Mouse (Mus musculus): ENCODE results near the gene Hyls1. TPM values are rescaled to one million over a fixed set of nuclear protein-coding genes. Genes with fewer than 3 reads are reported as not detected.
"Not testable (repeated sequence)": the region's sequence is repeated elsewhere in the genome, so short reads cannot be mapped to it uniquely, and the experiment has no call there.

Gene Hyls1
- total RNA-seq (2021): 1 to 10 TPM; 2.2 to 2.6 TPM

DNA sequence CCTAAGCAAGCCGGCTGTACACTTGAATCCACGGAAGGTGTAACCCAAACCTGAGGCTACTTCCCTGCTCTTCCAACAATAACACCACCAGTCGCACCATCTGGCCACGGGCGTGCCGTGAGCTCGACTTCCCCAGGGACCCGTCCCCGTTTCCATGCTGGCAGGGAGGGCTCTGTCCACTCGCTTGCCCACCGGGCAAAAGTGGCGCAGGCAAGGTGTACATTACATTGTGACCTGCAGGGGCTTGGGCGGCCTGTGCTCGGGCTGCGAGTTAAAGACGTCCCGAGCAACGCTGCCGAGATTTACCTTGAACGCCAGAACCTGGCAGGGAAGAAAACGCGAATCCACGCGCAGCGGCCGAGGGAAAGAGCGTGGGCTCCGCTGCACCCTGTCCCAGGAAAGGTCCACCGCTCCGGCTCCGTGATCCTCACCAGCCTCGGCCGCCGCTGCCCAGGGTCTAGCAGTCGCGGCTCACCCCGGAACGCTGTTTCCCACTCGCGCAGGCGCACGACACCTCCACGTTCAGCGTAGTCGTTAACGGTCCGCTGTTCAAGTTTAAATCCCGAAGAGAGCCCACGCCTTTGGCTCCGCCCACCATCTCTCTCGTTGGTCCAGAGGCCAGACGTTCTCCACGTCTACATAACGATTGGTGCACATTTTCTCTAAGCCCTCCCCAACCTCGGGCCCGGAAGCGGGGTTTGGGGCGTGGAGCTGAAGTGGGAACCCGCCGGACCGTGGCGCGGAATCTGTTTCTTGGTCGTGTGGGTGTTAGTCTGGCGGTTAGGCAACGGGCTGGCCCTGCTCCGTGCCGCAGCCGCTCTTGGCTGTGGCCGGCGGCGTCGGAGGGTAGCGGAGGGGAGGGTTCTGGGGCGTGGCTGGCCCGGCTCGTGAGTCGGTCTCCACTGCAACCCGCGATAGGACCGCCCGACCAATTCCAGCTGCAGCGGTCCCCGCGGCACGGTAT, at the start of gene Hyls1, which contains the start of gene Pate2:
Hyls1 (minus strand) TSS at position 828 of the 964 bp plus-strand sequence.
Pate2 (plus strand) TSS at position 714 of the 964 bp plus-strand sequence.
- intact Hi-C loops (cut with DNase I): no loop called here
- peak; percentile 88 for DNase-seq (ENCODE audit: low spot score)

DNA sequence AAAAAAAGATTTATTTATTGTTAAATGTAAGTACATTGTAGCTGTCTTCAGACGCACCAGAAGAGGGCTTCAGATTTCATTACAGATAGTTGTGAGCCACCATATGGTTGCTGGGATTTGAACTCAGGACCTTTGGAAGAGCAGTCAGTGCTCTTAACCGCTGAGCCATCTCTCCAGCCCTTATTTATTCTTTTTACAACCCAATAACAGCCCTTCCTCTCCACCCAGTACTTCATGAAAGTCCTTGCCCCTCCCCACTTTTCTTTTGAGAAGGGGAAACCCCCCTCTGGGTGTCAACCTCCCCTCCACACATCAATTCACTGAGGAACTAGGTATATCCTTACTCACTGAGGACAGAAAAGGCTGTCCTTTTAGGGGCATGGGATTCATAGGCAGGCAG, 46.6 kb upstream of the Hyls1 start:
- intact Hi-C loops (cut with DNase I): not testable (repeated sequence)

DNA sequence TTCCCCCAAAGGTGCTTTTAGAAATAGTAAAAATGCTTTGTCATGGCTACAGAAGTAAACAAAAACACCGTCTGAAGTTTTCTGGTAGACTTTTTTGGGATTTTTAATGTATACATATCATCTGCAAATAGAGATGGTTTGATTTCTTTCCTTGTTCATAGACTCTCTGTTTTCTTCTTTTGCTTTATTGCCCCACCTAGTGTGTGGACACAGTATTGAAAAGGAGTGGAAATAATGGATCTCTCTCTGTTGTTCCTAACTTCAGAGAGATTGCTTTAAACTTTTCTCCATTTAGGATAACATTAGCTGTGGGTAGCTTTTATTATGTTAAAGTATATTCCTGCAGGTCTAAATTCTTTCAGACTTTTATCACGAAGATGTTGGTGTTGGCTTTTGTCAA, 43.8 kb upstream of the Hyls1 start:
- DNase-seq (ENCODE audit: low spot score): no peak
- intact Hi-C loops (cut with DNase I): no loop called here

More for the DNA sequence above, 46.6 kb upstream of the Hyls1 start:
- not testable (repeated sequence) for DNase-seq (ENCODE audit: low spot score)

DNA sequence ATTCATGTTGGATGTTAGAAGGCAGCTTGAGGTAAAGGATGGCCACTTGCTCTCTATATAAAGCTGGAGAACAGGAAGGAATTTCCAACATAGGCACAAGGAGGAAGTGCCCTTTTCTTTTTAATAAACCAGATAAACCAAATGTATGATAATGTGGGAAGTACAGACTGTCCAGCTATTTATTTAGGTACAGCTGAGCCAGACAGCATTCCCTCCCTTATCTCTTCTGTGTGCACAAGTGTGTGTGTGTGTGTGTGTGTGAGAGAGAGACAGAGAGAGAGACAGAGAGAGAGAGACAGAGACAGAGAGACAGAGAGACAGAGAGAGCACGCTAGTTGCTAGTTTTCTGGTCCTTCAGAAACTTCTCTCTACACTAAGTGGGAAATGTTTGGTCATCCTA, 41.6 kb upstream of the Hyls1 start, which contains the start of gene Pate4:
Pate4 (minus strand) TSS at position 101 of the 400 bp plus-strand sequence.
- intact Hi-C loops (cut with DNase I): no loop called here
- DNase-seq (ENCODE audit: low spot score): no peak

DNA sequence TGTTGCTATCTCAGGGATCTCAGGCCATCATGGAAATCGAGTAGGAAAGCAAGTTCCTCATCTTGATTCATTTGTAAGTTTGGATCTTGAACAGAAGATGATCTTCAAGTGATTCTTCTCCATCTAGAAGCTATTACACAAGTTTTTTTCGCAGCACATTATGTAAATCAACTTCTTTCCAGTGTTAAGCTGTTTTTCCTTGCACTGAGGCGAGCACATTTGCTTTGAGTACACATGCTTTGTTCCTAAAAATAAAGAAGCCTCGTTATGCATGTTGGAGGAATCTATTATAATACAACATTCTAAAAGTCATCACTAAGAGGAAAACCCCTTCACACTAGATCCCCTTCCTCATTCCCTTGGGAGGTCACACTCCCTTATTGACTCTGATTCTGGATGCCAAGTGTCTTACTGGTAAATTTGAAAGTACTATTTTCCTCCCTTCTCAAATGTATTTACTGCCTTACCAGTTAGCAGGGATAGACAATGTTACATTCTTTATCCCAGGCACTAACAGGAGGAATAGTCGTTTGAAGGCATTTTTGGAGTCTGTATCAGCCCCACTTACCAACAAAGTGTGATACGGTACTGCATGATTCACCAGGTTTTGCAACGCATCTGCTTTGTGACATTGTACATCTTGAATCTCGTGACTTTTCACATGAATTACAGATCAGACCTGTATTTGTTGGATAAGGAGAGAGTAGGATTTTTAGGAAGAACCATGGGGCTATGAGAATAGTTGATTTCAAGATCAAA, 37.6 kb upstream of the Hyls1 start:
- intact Hi-C loops (cut with DNase I): no loop called here
- no peak for DNase-seq (ENCODE audit: low spot score)

DNA sequence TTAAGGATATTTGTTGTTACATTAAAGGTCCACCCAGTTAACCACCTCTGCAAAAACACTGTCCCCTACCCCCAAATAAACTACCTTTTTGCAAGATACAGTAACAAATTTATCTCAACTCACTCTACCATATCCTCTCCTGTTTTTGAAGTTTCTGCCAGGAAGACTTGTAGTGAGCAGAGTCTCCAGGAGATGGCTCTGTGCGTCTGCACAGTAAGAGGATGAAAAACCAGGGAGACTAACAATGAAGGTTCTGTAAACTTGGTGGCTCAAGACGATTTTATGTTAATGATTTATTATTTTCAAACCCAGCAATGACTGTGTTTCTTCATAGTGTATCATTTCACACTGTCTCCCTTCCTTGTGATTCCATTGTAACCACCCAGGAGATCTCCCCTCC, 22.7 kb upstream of the Hyls1 start:
- DNase-seq (ENCODE audit: low spot score): no peak
- intact Hi-C loops (cut with DNase I): loop anchor here (2.0 kb wide), 1 partner anchor 1094 kb away; no protein-coding TSS in a partner anchor

DNA sequence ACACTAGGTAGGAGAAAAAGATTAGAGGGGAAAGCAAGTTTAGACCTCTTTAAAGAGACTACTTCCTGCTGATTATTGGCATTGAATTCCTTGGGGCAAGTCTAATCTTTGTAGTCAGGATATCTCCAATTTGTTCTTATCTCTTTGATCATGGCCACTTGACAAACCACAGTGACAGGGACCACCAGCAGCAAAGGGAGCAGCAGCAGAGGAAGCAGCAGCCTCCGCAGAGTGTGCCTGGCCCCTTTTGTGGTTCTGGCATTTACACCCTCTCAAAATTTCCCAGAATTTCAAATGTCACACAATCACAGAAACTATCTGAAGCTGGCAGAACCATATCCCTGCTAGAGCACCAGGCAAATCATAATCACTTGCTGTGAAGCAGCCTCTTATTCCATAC, 17.5 kb upstream of the Hyls1 start:
- no peak for DNase-seq (ENCODE audit: low spot score)
- intact Hi-C loops (cut with DNase I): no loop called here

DNA sequence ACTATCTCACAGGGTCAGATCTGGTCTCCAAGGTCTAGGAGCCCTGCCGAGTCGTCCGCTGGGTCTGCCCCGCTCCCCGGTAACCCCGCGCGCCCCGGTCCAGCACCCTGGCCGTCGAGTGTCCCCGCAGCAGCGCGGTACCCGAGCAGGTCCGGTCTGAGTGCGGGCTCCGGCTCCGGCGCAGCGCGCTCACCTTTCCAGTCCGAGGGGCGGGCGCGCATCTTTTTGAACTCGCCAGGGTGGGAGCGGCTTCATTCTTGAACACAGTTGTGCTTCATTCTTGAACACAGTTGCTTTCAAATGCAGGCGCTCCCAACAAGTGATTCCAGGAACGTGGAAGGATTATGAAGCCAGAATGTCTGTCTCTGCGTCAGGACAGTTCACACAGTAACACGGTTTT, 4.2 kb upstream of the Hyls1 start:
- intact Hi-C loops (cut with DNase I): no loop called here
- no peak for DNase-seq (ENCODE audit: low spot score)

DNA sequence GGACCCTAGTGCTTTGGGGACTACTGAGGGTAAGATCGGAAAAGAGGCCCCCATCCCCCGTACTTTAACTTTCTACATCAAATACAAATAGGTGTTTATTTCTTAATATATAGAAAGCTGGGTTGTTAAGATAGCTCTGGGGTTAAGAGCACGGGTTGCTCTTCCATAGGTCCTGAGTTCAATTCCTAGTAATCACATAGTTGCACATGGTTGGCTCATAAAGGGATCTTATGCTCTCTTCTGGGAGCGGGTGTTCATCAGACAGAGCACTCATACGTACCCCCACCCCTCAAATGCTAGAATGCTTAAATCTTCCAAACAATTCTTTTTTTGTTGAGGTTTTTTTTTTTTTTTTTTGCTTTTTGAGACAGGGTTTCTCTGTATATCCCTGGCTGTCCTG, 465 bp upstream of the Hyls1 start:
- intact Hi-C loops (cut with DNase I): no loop called here
- no peak for DNase-seq (ENCODE audit: low spot score)

DNA sequence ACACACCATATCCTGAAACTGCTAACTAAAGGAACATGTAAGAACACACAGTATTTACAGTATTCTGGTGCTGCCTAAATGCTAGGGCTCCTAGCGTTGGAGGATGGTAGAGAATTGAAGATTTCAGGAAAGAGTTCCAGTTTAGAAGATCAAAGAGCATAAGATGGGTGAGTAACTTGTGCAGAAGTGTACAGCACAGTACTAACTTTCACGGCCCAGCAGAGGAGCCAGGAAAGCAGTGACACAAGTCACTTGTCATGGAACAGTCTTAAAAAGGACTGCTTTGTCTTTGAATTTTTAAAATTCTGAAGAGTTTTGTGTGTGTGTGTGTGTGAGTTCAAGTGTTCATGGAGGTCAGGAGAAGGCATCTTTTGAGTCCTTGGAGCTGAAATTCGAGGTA, 2.2 kb downstream of the Hyls1 start:
- intact Hi-C loops (cut with DNase I): no loop called here
- DNase-seq (ENCODE audit: low spot score): no peak

DNA sequence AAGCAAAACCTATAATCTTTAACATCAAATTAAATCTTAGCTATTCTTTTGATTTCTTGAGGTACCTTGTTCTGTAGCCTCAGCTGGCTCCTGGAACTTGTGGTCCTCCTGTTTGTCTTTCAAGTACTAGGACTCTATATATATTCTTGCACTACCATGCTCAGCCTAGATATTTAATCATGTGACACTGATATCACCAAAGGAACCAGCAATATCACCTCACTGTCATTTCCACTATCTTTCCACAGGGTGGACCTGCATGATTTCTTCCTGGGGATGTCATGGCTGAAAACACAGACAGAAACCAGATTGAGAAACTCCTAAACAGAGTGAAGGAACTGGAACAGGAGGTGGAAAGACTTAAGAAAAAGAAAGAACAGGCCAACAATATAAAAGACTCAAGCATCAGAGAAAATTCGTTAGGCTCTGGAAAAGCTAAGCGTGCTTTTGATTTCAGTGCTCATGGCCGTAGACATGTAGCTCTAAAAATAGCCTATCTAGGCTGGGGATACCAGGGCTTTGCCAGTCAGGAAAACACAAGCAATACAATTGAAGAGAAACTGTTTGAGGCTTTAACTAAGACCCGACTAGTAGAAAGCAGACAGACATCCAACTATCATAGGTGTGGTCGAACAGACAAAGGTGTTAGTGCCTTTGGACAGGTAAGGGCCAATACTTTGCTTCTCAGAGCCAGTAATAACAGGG, 5.5 kb downstream of the Hyls1 start:
- intact Hi-C loops (cut with DNase I): no loop called here
- DNase-seq (ENCODE audit: low spot score): no peak

DNA sequence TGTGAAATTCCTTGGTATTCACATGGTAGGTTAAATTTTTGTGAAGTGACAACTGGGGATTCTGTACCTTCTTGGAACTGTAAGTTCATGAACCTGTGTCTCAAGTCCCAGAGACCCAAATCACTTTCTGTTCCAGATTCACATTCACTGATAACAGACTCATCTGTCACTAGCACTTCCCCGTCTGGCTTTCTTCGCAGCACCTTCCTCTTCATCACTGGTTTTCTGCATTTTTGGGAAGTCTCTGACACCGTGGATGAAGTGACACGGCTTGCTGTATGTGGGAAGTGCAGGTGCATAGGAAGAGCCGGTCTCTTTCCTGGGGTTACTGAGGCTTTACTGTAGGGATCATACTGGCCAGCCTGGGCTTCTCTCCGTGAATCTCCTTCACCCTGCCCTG, 8.6 kb downstream of the Hyls1 start:
- intact Hi-C loops (cut with DNase I): no loop called here
- no peak for DNase-seq (ENCODE audit: low spot score)

DNA sequence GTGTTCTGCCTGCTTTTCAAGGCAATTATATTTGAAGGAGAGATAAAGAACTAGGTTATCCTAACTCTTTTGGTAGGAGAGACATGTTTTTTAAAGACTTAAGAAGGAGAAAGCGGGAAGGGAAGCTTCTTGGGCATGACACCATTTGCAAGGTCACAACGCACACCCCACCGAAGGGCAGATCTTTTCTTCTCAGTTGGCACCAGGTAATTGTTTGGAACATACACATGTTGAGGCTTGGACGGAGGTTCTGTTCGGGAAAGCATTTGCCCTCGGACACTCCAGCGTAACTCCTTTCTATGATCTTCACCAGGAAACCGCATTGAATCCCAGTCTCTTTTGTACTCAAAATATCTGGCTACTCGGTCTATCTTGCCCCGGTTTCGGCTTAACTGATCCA, 9.1 kb downstream of the Hyls1 start:
- DNase-seq (ENCODE audit: low spot score): no peak
- intact Hi-C loops (cut with DNase I): no loop called here

DNA sequence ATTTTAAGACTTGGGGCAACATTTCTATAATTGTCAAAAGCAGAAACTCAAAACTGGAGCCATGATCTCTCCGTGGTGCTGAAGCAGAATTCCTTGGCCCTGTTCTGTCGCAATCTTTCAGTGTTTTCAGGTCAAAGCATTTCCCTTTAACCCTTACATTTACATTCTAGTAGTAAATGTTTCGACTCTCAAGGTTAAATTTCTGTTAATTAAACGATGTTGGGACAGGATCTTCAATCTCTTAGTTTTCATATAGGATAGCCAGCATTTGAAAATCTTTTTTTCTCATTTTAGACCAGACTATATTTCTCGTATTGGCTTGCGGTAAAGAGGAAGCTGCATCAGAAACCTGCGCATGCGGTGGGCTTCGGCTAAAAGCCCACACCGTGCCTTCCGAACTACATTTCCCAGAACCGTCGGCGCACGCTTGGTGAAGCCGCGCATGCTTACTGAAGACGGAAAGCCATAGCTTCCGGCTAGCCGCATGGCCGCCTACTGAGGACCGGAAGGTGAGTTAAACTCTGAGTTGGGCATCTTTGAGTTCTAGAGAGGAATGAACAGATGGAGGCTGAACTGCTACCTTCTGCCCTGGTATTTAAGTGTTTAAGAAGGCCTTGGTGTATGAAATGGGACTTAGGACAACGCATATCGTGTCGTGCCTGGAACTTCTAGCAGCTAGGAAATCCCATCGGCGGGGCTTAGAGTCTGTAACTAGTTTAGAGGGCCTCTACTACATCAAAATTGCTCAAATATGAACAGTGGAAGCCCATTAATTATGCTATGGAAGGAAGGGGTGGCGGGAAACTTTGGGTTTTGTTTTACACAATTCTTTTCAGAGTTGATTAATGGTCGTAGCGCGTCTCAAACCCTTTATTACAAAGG, 10.9 kb downstream of the Hyls1 start:
- intact Hi-C loops (cut with DNase I): no loop called here
- DNase-seq (ENCODE audit: low spot score): peak; percentile 46

DNA sequence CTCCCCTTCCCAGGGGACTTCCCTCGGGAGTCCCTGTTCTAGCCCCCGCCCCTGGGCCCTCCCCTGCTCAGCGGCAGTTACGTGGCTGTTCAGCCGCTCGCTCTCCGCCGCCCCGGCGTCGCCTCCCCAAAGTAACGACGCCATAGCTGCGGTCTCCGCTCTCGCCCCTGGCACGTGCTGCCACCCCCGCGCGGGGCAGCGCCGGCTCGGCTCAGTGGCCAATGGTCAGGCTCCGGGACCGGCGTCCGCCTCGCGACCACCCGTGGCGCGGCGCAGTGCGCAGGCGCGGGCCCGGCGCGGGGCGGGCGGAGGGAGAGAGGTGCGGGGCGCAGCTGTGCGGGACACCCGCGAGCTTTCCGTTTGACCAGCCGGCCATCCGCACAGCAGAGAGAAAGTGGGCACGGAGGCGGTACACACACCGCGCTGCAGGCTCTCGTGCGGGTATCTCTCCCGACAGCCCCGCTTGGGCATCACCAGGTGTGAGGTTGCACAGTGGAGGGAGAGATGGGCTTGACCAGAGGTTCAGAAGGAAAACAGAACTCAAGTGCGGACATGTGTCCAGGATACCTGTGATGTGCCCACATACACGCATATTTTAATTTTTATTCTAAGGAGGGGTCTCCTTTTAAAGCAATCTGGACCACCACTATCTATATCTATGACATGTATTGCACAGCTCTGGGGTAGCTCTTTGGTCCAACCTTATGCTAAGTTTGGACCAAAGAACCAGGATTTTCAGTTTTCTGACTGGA, 11.8 kb downstream of the Hyls1 start, which contains the start of the genes Ddx25 and Pus3:
Ddx25 (minus strand) TSS at position 272 of the 752 bp plus-strand sequence.
Pus3 (plus strand) TSS at position 339 of the 752 bp plus-strand sequence.
- intact Hi-C loops (cut with DNase I): no loop called here
- DNase-seq (ENCODE audit: low spot score): no peak

DNA sequence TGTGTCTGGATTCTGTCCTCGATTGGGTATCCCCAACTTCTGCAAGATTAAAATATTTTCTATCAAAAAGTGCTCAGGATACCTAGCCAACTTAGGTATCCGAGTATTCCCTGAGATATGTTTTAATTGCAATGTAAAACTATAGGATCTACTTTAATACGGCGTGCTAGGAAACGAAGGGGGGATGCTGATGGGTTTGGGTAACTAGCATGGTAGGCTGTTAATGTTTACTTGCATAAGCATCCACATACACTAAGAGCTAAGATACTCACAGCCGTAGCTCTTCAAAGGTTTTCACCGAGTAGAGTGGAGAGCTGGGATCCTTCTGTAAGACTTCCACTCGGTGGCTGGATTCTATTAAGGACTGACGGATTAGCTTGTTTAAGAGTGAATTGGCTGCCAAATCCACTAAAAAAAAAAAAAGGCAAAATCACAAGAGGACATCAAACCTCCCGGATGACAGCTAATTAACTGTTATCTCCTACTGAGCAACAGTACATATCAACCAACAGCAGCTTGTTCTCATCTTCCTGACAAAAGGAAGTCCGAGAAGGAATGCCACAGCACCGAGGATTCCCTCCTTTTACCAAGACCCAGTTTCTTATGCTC, 13.6 kb downstream of the Hyls1 start:
- DNase-seq (ENCODE audit: low spot score): no peak
- intact Hi-C loops (cut with DNase I): no loop called here

DNA sequence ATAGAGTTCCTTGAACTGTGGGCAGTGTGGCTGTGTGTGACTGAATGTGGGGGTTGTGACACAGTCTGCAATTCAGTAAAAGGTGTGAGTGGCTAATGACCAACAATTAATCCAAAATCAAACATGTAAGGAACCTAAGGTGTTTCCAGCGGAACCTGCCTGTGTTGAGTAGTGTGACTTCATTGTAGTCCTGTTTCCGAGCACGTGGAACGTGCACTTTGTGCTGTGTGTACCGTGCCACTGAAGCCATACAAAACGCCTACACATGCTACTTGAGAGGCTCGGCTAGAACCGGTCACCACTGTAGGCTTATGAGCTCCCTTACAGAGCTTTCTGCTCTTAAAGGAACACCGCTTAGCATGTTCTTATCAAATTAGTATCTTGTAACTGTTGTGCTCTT, 21.7 kb downstream of the Hyls1 start:
- intact Hi-C loops (cut with DNase I): loop anchor here (10.0 kb wide), 1 partner anchor 344 kb away; the partner anchor contains the start of genes Srpr and Tirap
- DNase-seq (ENCODE audit: low spot score): no peak

DNA sequence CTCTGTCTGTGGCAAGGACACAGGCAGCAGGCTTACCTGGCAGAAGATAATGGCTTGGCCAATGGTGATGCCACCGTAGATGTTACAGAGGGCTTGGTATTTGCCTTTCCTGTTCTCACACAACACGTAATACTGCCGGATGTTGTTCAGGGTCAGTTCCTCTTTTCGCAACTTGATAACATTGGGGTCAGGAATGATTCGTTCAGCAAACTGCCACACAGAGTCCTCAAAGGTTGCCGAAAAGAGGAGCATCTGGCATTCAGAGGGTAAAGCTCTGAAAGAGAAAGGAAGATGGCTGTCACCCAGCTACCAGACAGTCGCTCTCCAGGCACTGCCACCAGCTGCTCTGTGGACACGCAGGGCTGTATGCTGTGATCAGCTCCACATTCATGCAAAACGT, 23.5 kb downstream of the Hyls1 start:
- intact Hi-C loops (cut with DNase I): loop anchor here (10.0 kb wide), 1 partner anchor 342 kb away; the partner anchor contains the start of genes Srpr and Tirap
- DNase-seq (ENCODE audit: low spot score): no peak

Data from heart, postnatal 25 days (tissue).